ENCODE assay signal across 11 mouse cellular contexts in genomic region chr19:22960450-22961265, GRCm38 (mm10).
DNase-seq lines count a peak whose midpoint lies in the region; ATAC-seq lines count a peak whose summit lies in the region.
"Had no signal": no experiment of that assay in that cellular context is flagged by ENCODE, and none has a peak within 500 bp of the region (broad histone marks: within the 10 kb centered on the region; RNA-seq: fewer than 3 reads in every experiment).

No protein-coding gene starts in this region.

- peaks cover 2% of the 10 kb centered on the region; the same call in 1 of the 2 replicates for H3K27me3 ChIP-seq in hindbrain, embryonic 12.5 days
- H3K27me3 ChIP-seq in hindbrain, embryonic 11.5 days (ENCODE audit: control insufficient read depth, insufficient read depth, low read length) = no peaks in the 10 kb centered on the region
- H3K27me3 ChIP-seq in midbrain, embryonic 10.5 days (ENCODE audit: low read depth, poor library complexity, severe bottlenecking) = peaks cover 11% of the 10 kb centered on the region; the same call in 1 of the 2 replicates
- no peaks in the 10 kb centered on the region for H3K27me3 ChIP-seq in midbrain, embryonic 16.5 days (ENCODE audit: control insufficient read depth, insufficient read depth, low read depth, low read length)
- H3K27me3 ChIP-seq in hindbrain, embryonic 15.5 days = no peaks in the 10 kb centered on the region
- no peaks in the 10 kb centered on the region for H3K27me3 ChIP-seq in limb, embryonic 10.5 days (ENCODE audit: low read depth, poor library complexity, severe bottlenecking)
- H3K27me3 ChIP-seq: embryonic facial prominence, embryonic 13.5 days; neural tube, embryonic 12.5 days had no signal

- H3K36me3 ChIP-seq in hindbrain, embryonic 12.5 days = no peaks in the 10 kb centered on the region
- H3K36me3 ChIP-seq in hindbrain, embryonic 11.5 days (ENCODE audit: control insufficient read depth, insufficient read depth, low read length) = no peaks in the 10 kb centered on the region
- no peaks in the 10 kb centered on the region for H3K36me3 ChIP-seq in midbrain, embryonic 10.5 days
- no peaks in the 10 kb centered on the region for H3K36me3 ChIP-seq in midbrain, embryonic 16.5 days (ENCODE audit: control insufficient read depth, insufficient read depth, low read length)
- H3K36me3 ChIP-seq in hindbrain, embryonic 15.5 days = no peaks in the 10 kb centered on the region
- H3K36me3 ChIP-seq in limb, embryonic 10.5 days = no peaks in the 10 kb centered on the region
- H3K36me3 ChIP-seq: embryonic facial prominence, embryonic 13.5 days; neural tube, embryonic 12.5 days had no signal

- no peak overlapping the region for H3K4me3 ChIP-seq in hindbrain, embryonic 12.5 days
- H3K4me3 ChIP-seq in hindbrain, embryonic 11.5 days (ENCODE audit: low read depth, low read length) = no peak overlapping the region
- H3K4me3 ChIP-seq in midbrain, embryonic 10.5 days = 0 out of 2 replicates have a peak overlapping the region, but pooled peaks have one; percentile 4
- no peak overlapping the region for H3K4me3 ChIP-seq in midbrain, embryonic 16.5 days (ENCODE audit: low read depth, low read length)
- H3K4me3 ChIP-seq in hindbrain, embryonic 15.5 days = no peak overlapping the region
- no peak overlapping the region for H3K4me3 ChIP-seq in limb, embryonic 10.5 days
- H3K4me3 ChIP-seq: embryonic facial prominence, embryonic 13.5 days; neural tube, embryonic 12.5 days had no signal

- no peaks in the 10 kb centered on the region for H3K9me3 ChIP-seq in hindbrain, embryonic 12.5 days (replicated peaks)
- no peaks in the 10 kb centered on the region for H3K9me3 ChIP-seq in hindbrain, embryonic 11.5 days (ENCODE audit: control insufficient read depth, low read length)
- H3K9me3 ChIP-seq in midbrain, embryonic 10.5 days (replicated peaks) = no peaks in the 10 kb centered on the region
- peaks cover 5% of the 10 kb centered on the region; the same call in 1 of the 2 replicates for H3K9me3 ChIP-seq in midbrain, embryonic 16.5 days (replicated peaks; ENCODE audit: control insufficient read depth, low read length, poor library complexity, severe bottlenecking)
- H3K9me3 ChIP-seq in hindbrain, embryonic 15.5 days = no peaks in the 10 kb centered on the region
- H3K9me3 ChIP-seq in limb, embryonic 10.5 days (replicated peaks) = no peaks in the 10 kb centered on the region
- H3K9me3 ChIP-seq: embryonic facial prominence, embryonic 13.5 days; neural tube, embryonic 12.5 days had no signal

- WGBS in hindbrain, embryonic 12.5 days = 71% methylated on average over 14 of the region's 14 CpGs
- WGBS in hindbrain, embryonic 11.5 days = 79% methylated on average over 14 of the region's 14 CpGs
- WGBS in midbrain, embryonic 10.5 days = 72% methylated on average over 14 of the region's 14 CpGs
- 71% methylated on average over 14 of the region's 14 CpGs for WGBS in midbrain, embryonic 16.5 days
- WGBS in hindbrain, embryonic 15.5 days = 73% methylated on average over 14 of the region's 14 CpGs
- 85% methylated on average over 14 of the region's 14 CpGs for WGBS in limb, embryonic 10.5 days

- no peak overlapping the region for H3K4me2 ChIP-seq in hindbrain, embryonic 12.5 days (replicated peaks)
- no peak overlapping the region for H3K4me2 ChIP-seq in hindbrain, embryonic 11.5 days (replicated peaks; ENCODE audit: low read depth, low read length)
- no peak overlapping the region for H3K4me2 ChIP-seq in midbrain, embryonic 16.5 days (ENCODE audit: low read length)
- H3K4me2 ChIP-seq in hindbrain, embryonic 15.5 days = no peak overlapping the region
- H3K4me2 ChIP-seq: embryonic facial prominence, embryonic 13.5 days had no signal

- H3K4me1 ChIP-seq in hindbrain, embryonic 12.5 days = peaks cover 23% of the 10 kb centered on the region
- H3K4me1 ChIP-seq in hindbrain, embryonic 11.5 days (replicated peaks; ENCODE audit: control insufficient read depth, insufficient read depth, low read length) = no peaks in the 10 kb centered on the region
- peaks cover 19% of the 10 kb centered on the region for H3K4me1 ChIP-seq in midbrain, embryonic 10.5 days
- H3K4me1 ChIP-seq in midbrain, embryonic 16.5 days (ENCODE audit: control insufficient read depth, insufficient read depth, low read length) = peaks cover 12% of the 10 kb centered on the region
- peaks cover 24% of the 10 kb centered on the region for H3K4me1 ChIP-seq in hindbrain, embryonic 15.5 days (replicated peaks)
- H3K4me1 ChIP-seq in limb, embryonic 10.5 days = no peaks in the 10 kb centered on the region
- H3K4me1 ChIP-seq: embryonic facial prominence, embryonic 13.5 days had no signal

- no peak overlapping the region for H3K9ac ChIP-seq in hindbrain, embryonic 12.5 days
- no peak overlapping the region for H3K9ac ChIP-seq in hindbrain, embryonic 11.5 days (ENCODE audit: low read depth, low read length)
- no peak overlapping the region for H3K9ac ChIP-seq in midbrain, embryonic 16.5 days (ENCODE audit: low read depth, low read length)
- no peak overlapping the region for H3K9ac ChIP-seq in hindbrain, embryonic 15.5 days
- H3K9ac ChIP-seq: embryonic facial prominence, embryonic 13.5 days; neural tube, embryonic 12.5 days had no signal

- no peak overlapping the region for H3K27ac ChIP-seq in hindbrain, embryonic 12.5 days
- H3K27ac ChIP-seq in hindbrain, embryonic 11.5 days (ENCODE audit: low read depth, low read length) = no peak overlapping the region
- H3K27ac ChIP-seq in midbrain, embryonic 10.5 days (replicated peaks) = peak overlapping the region; percentile 52; the same call in 1 of the 2 replicates
- no peak overlapping the region for H3K27ac ChIP-seq in midbrain, embryonic 16.5 days (ENCODE audit: low read length)
- H3K27ac ChIP-seq in hindbrain, embryonic 15.5 days (replicated peaks) = no peak overlapping the region
- H3K27ac ChIP-seq in limb, embryonic 10.5 days = no peak overlapping the region
- H3K27ac ChIP-seq: embryonic facial prominence, embryonic 13.5 days; neural tube, embryonic 12.5 days had no signal

- peak; percentile 49 for ATAC-seq in hindbrain, embryonic 12.5 days (ENCODE audit: low FRiP score)
- no peak for ATAC-seq in hindbrain, embryonic 11.5 days (ENCODE audit: low FRiP score)
- no peak for ATAC-seq in midbrain, embryonic 16.5 days
- peak; percentile 36; the same call in 1 of the 2 replicates for ATAC-seq in hindbrain, embryonic 15.5 days (ENCODE audit: low FRiP score, low read depth)

- DNase-seq in hindbrain, embryonic 11.5 days (ENCODE audit: low spot score) = no peak
- no peak for DNase-seq in midbrain, embryonic 10.5 days (ENCODE audit: low spot score)
- peak; percentile 15 for DNase-seq in retina, postnatal 1 day
- DNase-seq in urinary bladder, adult 18-20 months (ENCODE audit: low spot score in 2 of 2) = no peak
- no peak for DNase-seq in limb, embryonic 10.5 days (ENCODE audit: low spot score)
- DNase-seq: lung, postnatal 36 days had no signal

Comparison
In these comparisons a context has a peak if more than half of its experiments do, and no peak if none do; other contexts are left out.
1. ATAC-seq: peak in hindbrain, embryonic 12.5 days (single experiment) and hindbrain, embryonic 15.5 days (single experiment); none in hindbrain, embryonic 11.5 days (single experiment) and midbrain, embryonic 16.5 days (single experiment).